Mouse (Mus musculus): Measurements from ENCODE around the gene Coq10a. TPM values are rescaled to one million over a fixed set of nuclear protein-coding genes. Genes with fewer than 3 reads are reported as not detected.

The Coq10a gene
- polyA plus RNA-seq (2011; ENCODE audit: insufficient read depth, insufficient read length, low replicate concordance, missing spikeins): 10.7 and 22.9 TPM in 2 replicates

DNA sequence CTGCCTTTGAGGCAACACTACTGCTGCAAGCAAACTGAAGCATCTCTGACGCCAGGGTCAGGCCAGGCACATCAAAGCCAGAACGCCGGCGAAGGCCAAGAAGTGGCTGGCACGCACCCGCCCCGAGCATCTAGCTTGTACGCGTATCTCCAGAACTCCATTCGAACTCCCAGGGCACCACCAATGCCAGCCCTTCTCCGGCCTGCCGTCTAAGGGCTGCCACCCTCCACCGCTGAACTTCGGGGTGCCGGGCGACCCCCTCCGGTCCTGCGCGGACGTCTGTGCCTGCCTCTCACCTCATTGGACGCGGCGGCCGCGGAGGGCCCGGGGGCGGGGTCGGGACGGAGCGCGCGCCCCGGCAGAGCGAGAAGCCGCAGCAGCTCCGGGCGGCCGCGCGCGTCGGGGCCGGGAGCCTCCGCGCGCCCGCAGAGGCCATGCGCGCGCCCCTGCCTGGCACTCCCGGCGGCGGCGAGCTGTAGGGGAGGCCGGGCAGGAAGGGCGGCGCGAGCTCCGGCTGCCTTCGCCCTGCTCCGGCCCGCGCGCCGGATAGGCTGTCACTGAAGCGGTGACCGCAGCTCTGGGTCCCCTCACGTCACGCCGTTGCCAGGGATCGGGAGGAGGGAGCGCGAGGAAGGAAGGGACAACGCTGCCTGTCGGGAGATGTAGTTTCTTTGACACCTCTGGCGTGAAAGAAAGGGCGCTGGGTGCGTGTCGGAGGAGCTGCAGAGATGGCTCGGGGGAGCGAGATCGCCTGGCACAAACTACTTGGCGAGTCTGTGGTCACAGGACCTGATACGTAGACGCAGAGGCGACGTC lies at the start of gene Coq10a:
Gene Coq10a (minus strand): TSS at position 596 of the 816 bp plus-strand sequence.
- under 1% methylated on average over 87 of the region's 87 CpGs for WGBS
- Histone ChIP-seq H3K4me1 (ENCODE audit: control insufficient read depth, insufficient read depth, low read length) (no peaks in the 10 kb centered on the region; the same call in 1 of the 2 replicates), H3K27ac (ENCODE audit: control insufficient read depth, insufficient read depth, low read depth, low read length, poor library complexity) (peak within 1 kb of the TSS; percentile 97), H3K4me3 (replicated peaks; ENCODE audit: control insufficient read depth, low read depth, low read length) (peak within 1 kb of the TSS; percentile 88)
- TF ChIP-seq POLR2A (IDR thresholded peaks at IDR 0.05; ENCODE audit: borderline replicate concordance, control insufficient read depth, low read depth, low read length) (peak; percentile 92; the same call in 1 of the 2 replicates), CTCF (IDR thresholded peaks at IDR 0.05; ENCODE audit: control insufficient read depth, insufficient read depth, low read length) (no peak)

GRCm38 (mm10) chr10:128414848-128415247 lies 46.1 kb upstream of the Coq10a start:
- H3K4me1 ChIP-seq (ENCODE audit: control insufficient read depth, insufficient read depth, low read length): peaks cover 3% of the 10 kb centered on the region; the same call in 1 of the 2 replicates
- TF ChIP-seq POLR2A (IDR thresholded peaks at IDR 0.05; ENCODE audit: borderline replicate concordance, control insufficient read depth, low read depth, low read length) (no peak), CTCF (IDR thresholded peaks at IDR 0.05; ENCODE audit: control insufficient read depth, insufficient read depth, low read length) (no peak)

DNA sequence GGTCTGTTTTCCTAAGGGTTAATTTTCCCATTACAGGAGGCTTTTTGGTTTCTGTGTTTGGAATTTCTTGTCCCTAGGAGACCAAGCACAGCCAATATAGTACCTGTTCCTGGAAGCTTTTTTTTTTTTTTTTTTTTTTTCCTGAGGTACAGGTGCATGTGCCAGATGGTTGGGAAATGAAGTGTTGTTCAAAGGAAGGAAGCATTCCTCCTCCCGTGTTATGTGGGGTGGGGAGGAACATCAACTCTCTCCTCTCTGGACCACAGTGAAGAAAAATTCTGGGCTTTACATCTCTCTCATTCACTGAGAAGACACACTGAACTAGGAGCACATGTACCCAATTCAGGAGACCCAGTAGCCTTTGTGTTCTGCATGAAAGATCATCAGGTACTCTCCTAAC lies 44.3 kb upstream of the Coq10a start:
- peaks cover 4% of the 10 kb centered on the region; the same call in 1 of the 2 replicates for H3K4me1 ChIP-seq (ENCODE audit: control insufficient read depth, insufficient read depth, low read length)

More at GRCm38 (mm10) chr10:128414848-128415247, 46.1 kb upstream of the Coq10a start:
- WGBS: 89% methylated on average over 5 of the region's 5 CpGs
- H3K4me3 ChIP-seq (replicated peaks; ENCODE audit: control insufficient read depth, low read depth, low read length): no peak overlapping the region
- H3K27ac ChIP-seq (ENCODE audit: control insufficient read depth, insufficient read depth, low read depth, low read length, poor library complexity): no peak overlapping the region

GRCm38 (mm10) chr10:128412558-128412957 lies 43.8 kb upstream of the Coq10a start:
- 5% methylated on average over 1 of the region's 1 CpGs for WGBS
- Histone ChIP-seq H3K27ac (ENCODE audit: control insufficient read depth, insufficient read depth, low read depth, low read length, poor library complexity) (no peak overlapping the region), H3K4me1 (ENCODE audit: control insufficient read depth, insufficient read depth, low read length) (peaks cover 4% of the 10 kb centered on the region; the same call in 1 of the 2 replicates), H3K4me3 (replicated peaks; ENCODE audit: control insufficient read depth, low read depth, low read length) (peak overlapping the region; percentile 93)
- TF ChIP-seq POLR2A (IDR thresholded peaks at IDR 0.05; ENCODE audit: borderline replicate concordance, control insufficient read depth, low read depth, low read length) (no peak), CTCF (IDR thresholded peaks at IDR 0.05; ENCODE audit: control insufficient read depth, insufficient read depth, low read length) (no peak)

More for the DNA sequence above, 44.3 kb upstream of the Coq10a start:
- Histone ChIP-seq H3K4me3 (replicated peaks; ENCODE audit: control insufficient read depth, low read depth, low read length) (no peak overlapping the region), H3K27ac (ENCODE audit: control insufficient read depth, insufficient read depth, low read depth, low read length, poor library complexity) (no peak overlapping the region)
- TF ChIP-seq CTCF (IDR thresholded peaks at IDR 0.05; ENCODE audit: control insufficient read depth, insufficient read depth, low read length) (no peak), POLR2A (IDR thresholded peaks at IDR 0.05; ENCODE audit: borderline replicate concordance, control insufficient read depth, low read depth, low read length) (no peak)
- 6% methylated on average over 1 of the region's 1 CpGs for WGBS

DNA sequence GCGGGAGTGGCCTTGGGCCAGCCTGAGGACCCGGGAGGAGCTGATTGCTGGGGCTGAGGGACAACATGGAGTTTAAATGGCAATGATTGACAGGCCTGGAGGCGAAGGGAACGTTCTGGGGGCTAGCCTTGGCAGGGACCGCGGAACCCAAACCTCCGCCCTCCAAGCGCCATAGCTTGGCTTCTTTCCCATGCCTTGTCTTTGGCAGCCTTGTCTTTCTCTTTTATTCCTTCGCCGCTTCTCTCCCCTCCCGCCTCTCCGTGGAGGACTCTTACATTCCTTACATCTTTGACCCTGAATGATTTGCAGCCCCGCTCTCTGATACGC lies 43.2 kb upstream of the Coq10a start:
- peaks cover 4% of the 10 kb centered on the region; the same call in 1 of the 2 replicates for H3K4me1 ChIP-seq (ENCODE audit: control insufficient read depth, insufficient read depth, low read length)
- WGBS: 4% methylated on average over 14 of the region's 14 CpGs

GRCm38 (mm10) chr10:128411211-128412054 lies 42.6 kb upstream of the Coq10a start, which contains the start of the genes Nabp2 and Rnf41:
TSS of gene Nabp2 (minus strand) at chr10:128411492.
TSS of gene Rnf41 (plus strand) at chr10:128411657.
- WGBS: under 1% methylated on average over 50 of the region's 50 CpGs
- H3K27ac ChIP-seq (ENCODE audit: control insufficient read depth, insufficient read depth, low read depth, low read length, poor library complexity): peak within 1 kb of the TSS; percentile 94
- H3K4me1 ChIP-seq (ENCODE audit: control insufficient read depth, insufficient read depth, low read length): peaks cover 4% of the 10 kb centered on the region; the same call in 1 of the 2 replicates
- peak within 1 kb of the TSS; percentile 93 for H3K4me3 ChIP-seq (replicated peaks; ENCODE audit: control insufficient read depth, low read depth, low read length)
- TF ChIP-seq CTCF (IDR thresholded peaks at IDR 0.05; ENCODE audit: control insufficient read depth, insufficient read depth, low read length): no peak; the same call in 1 of the 2 replicates
- TF ChIP-seq POLR2A (IDR thresholded peaks at IDR 0.05; ENCODE audit: borderline replicate concordance, control insufficient read depth, low read depth, low read length): peak; percentile 82; the same call in 1 of the 2 replicates

More for the DNA sequence above, 43.2 kb upstream of the Coq10a start:
- TF ChIP-seq CTCF (IDR thresholded peaks at IDR 0.05; ENCODE audit: control insufficient read depth, insufficient read depth, low read length) (no peak), POLR2A (IDR thresholded peaks at IDR 0.05; ENCODE audit: borderline replicate concordance, control insufficient read depth, low read depth, low read length) (no peak)
- Histone ChIP-seq H3K4me3 (replicated peaks; ENCODE audit: control insufficient read depth, low read depth, low read length) (peak overlapping the region; percentile 93), H3K27ac (ENCODE audit: control insufficient read depth, insufficient read depth, low read depth, low read length, poor library complexity) (peak overlapping the region; percentile 94)

- WGBS: 8% methylated on average over 4 of the region's 4 CpGs
Measured at GRCm38 (mm10) chr10:128410560-128410845, 41.7 kb upstream of the Coq10a start.

More at GRCm38 (mm10) chr10:128410560-128410845, 41.7 kb upstream of the Coq10a start:
- Histone ChIP-seq H3K4me1 (ENCODE audit: control insufficient read depth, insufficient read depth, low read length) (peaks cover 4% of the 10 kb centered on the region; the same call in 1 of the 2 replicates), H3K4me3 (replicated peaks; ENCODE audit: control insufficient read depth, low read depth, low read length) (peak overlapping the region; percentile 32), H3K27ac (ENCODE audit: control insufficient read depth, insufficient read depth, low read depth, low read length, poor library complexity) (peak overlapping the region; percentile 31)
- no peak for TF ChIP-seq CTCF (IDR thresholded peaks at IDR 0.05; ENCODE audit: control insufficient read depth, insufficient read depth, low read length)
- TF ChIP-seq POLR2A (IDR thresholded peaks at IDR 0.05; ENCODE audit: borderline replicate concordance, control insufficient read depth, low read depth, low read length): no peak
